Comparison of ENCODE assay signal across 14 mouse cellular contexts in the genomic region with DNA sequence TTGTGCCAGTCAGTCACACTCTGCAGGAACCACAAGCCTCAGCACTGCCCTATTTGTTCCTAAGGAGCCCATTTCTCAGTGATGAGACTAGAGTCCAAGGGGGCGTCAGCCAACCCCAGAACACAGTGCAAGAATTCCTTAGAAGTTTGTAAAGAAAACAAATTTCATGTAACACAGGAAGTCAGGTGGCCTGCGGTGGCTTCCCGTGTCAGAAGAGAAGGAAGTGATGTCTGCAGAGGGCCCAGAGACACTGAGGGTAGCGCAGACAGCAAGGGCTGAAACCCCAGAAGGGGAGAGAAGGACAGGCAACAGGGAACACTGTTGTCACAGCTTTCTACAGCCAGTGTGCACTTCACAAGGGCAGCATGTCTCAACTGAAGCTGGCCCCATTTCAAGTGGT. TPM values are rescaled to one million over a fixed set of nuclear protein-coding genes. Genes with fewer than 3 reads are reported as not detected.
DNase-seq lines count a peak whose midpoint lies in the region; ATAC-seq and TF ChIP-seq lines count a peak whose summit lies in the region.
"Had no signal": no experiment of that assay in that cellular context is flagged by ENCODE, and none has a peak within 500 bp of the region (broad histone marks: within the 10 kb centered on the region; RNA-seq: fewer than 3 reads in every experiment).

No protein-coding gene starts in this region.

- no peaks in the 10 kb centered on the region for H3K9me3 ChIP-seq in lung, embryonic 14.5 days (ENCODE audit: low read depth, low read length)
- no peaks in the 10 kb centered on the region for H3K9me3 ChIP-seq in hindbrain, embryonic 13.5 days

- no peaks in the 10 kb centered on the region for H3K27me3 ChIP-seq in lung, embryonic 14.5 days (ENCODE audit: insufficient read depth, low read length)
- no peaks in the 10 kb centered on the region for H3K27me3 ChIP-seq in hindbrain, embryonic 13.5 days
- H3K27me3 ChIP-seq: Patski had no signal

- 63% methylated on average over 4 of the region's 4 CpGs for WGBS in lung, embryonic 14.5 days
- WGBS in hindbrain, embryonic 13.5 days, result 87% methylated on average over 4 of the region's 4 CpGs

- no peak overlapping the region for H3K4me3 ChIP-seq in lung, embryonic 14.5 days (ENCODE audit: low read depth, low read length)
- no peak overlapping the region for H3K4me3 ChIP-seq in hindbrain, embryonic 13.5 days

- no peak overlapping the region for H3K9ac ChIP-seq in lung, embryonic 14.5 days
- H3K9ac ChIP-seq in hindbrain, embryonic 13.5 days, result no peak overlapping the region

- peaks cover 37% of the 10 kb centered on the region for H3K36me3 ChIP-seq in lung, embryonic 14.5 days (ENCODE audit: insufficient read depth)
- H3K36me3 ChIP-seq in hindbrain, embryonic 13.5 days, result peaks cover 39% of the 10 kb centered on the region

- no peak for ATAC-seq in lung, embryonic 14.5 days (ENCODE audit: insufficient read depth)
- peak; percentile 71 for ATAC-seq in megakaryocyte, adult 5-6 weeks (ENCODE audit: poor library complexity, severe bottlenecking)
- ATAC-seq in erythroid progenitor cell, adult 5-6 weeks (replicated peaks; ENCODE audit: low FRiP score, poor library complexity, severe bottlenecking), result no peak
- ATAC-seq in hindbrain, embryonic 13.5 days (ENCODE audit: low FRiP score), result no peak
- ATAC-seq: Patski had no signal

- H3K4me2 ChIP-seq in lung, embryonic 14.5 days, result no peak overlapping the region
- no peak overlapping the region for H3K4me2 ChIP-seq in hindbrain, embryonic 13.5 days

- DNase-seq in lung, embryonic 14.5 days, result peak; percentile 15
- no peak for DNase-seq in lung, postnatal 10 days
- DNase-seq in CD8-positive naive resting alpha-beta T cell, adult 2 months (ENCODE audit: low read depth in 2 of 2, low spot score in 2 of 2), result peak; percentile 46 to 68
- DNase-seq in thymus, postnatal 10 days (ENCODE audit: low spot score in 2 of 2), result peak; percentile 49 to 60
- no peak for DNase-seq in adrenal gland, postnatal 10 days
- DNase-seq: adrenal gland, postnatal 25 days; embryo, embryonic 11 days; heart, postnatal 10 days; kidney, postnatal 10 days; layer of hippocampus, postnatal 36 days had no signal

- no peaks in the 10 kb centered on the region for H3K4me1 ChIP-seq in lung, embryonic 14.5 days (ENCODE audit: insufficient read depth)
- peaks cover 19% of the 10 kb centered on the region for H3K4me1 ChIP-seq in hindbrain, embryonic 13.5 days (replicated peaks)

- no peak overlapping the region for H3K27ac ChIP-seq in lung, embryonic 14.5 days (ENCODE audit: low read depth)
- H3K27ac ChIP-seq in hindbrain, embryonic 13.5 days, result no peak overlapping the region

- TF ChIP-seq CTCF in lung, embryonic 14.5 days (IDR thresholded peaks at IDR 0.05; ENCODE audit: low read depth), result no peak

RNA-seq across cellular contexts. Expression of gene Ttc7b, which starts 19.4 kb away (rescaled TPM):
- polyA plus RNA-seq in lung, embryonic 14.5 days (2014; fragmentation: Nextera tagmentation; extraction: Ambion mirVana), result 6.3 and 8.1 TPM in 2 replicates
- total RNA-seq in megakaryocyte, adult 5-6 weeks (2015), result 26.2 and 28.9 TPM in 2 replicates
- 14.4 and 16.9 TPM in 2 replicates for total RNA-seq in megakaryocyte, adult 5-6 weeks (2017)
- 3.6 and 13.4 TPM in 2 replicates for total RNA-seq in erythroid progenitor cell, adult 5-6 weeks (2015; ENCODE audit: low replicate concordance)
- total RNA-seq in erythroid progenitor cell, adult 5-6 weeks (2017; ENCODE audit: low replicate concordance), result 3.0 and 6.2 TPM in 2 replicates
- 6.9 and 7.3 TPM in 2 replicates for polyA plus RNA-seq in hindbrain, embryonic 13.5 days (2015; fragmentation: Nextera tagmentation; extraction: Ambion mirVana)
- 10 to 100 TPM; 63.4 to 85.3 TPM for total RNA-seq in adrenal gland, postnatal 10 days (2021)

Comparison
In these comparisons a context has a peak if more than half of its experiments do, and no peak if none do; other contexts are left out.
1. DNase-seq: peak in lung, embryonic 14.5 days (single experiment), CD8-positive naive resting alpha-beta T cell, adult 2 months (2 of 2) and thymus, postnatal 10 days (2 of 2); none in lung, postnatal 10 days (single experiment) and adrenal gland, postnatal 10 days (single experiment).